Mouse (Mus musculus): ENCODE results near the gene Hdgf.
A peak's percentile ranks its signal among the peaks of the same experiment; 100 is the strongest.

DNA sequence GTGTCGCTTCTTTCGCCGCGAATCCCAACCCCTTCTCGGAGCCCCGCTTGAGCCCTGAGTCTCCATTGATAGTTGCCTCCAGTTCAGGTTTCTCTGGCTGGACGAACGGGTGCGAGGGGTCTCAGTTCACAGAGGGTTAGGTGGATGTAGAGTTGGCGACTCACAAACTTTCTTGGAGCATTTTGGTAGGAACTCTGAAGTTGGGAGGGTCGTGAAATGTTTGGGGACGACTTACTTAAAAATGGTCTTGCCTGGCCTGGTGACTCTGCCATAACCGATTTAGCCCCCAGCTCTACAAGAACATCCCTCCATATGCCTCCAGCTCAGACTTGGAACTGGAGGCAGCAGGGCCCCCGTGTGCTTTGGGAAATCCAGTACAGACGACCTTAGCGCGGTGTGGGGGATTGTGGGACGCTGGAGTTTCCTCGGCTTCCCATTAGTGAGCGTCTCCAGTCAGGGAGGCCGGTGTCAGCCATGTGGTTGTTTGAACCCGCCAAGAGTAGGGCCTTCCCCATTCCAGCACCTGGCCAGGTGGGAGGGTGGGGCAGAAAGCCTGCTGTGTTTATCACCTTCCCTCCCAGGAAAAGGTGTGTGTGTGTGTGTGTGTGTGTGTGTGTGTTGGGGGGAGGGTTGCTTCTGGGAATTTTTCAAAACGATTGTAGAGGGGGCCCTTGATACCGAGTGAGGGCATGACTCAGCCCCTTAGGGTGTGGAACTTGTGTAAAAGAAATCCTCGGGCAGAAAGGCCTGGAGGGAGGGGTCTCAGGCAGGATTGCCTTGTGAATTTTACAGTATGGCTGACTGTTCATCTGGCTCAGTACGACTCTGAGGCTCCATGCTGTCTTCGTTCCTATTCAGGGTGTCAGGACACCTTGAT is 1.1 kb downstream of the Hdgf start:
- TF ChIP-seq CTCF (IDR thresholded peaks at IDR 0.05; ENCODE audit: control insufficient read depth, insufficient read depth, insufficient replicate concordance, low read depth, low read length) (no peak), POLR2A (IDR thresholded peaks at IDR 0.05; ENCODE audit: control insufficient read depth, low read depth, low read length) (0 out of 2 replicates have a peak, but pooled peaks have one; percentile 11)
